Mouse (Mus musculus) urinary bladder, postnatal 14 days (tissue): ENCODE data around the gene Gp9.
A peak's percentile ranks its signal among the peaks of the same experiment; 100 is the strongest.
"Not testable (repeated sequence)": the region's sequence is repeated elsewhere in the genome, so short reads cannot be mapped to it uniquely, and the experiment has no call there.

Experiments
- DNase-seq: peaks from one replicate; pipeline ENCODE4 v3.0.0; 2021; ENCODE audit warnings: low spot score

Gp9 gene

GRCm38 (mm10) chr6:87750184-87750910 lies 27.5 kb upstream of the Gp9 start:
- peak; percentile 2 for DNase-seq

GRCm38 (mm10) chr6:87751574-87751973 lies 26.3 kb upstream of the Gp9 start:
- DNase-seq, result no peak

GRCm38 (mm10) chr6:87755196-87755595 lies 22.7 kb upstream of the Gp9 start:
- DNase-seq, result no peak

- no peak for DNase-seq
Observed at GRCm38 (mm10) chr6:87756896-87757295, 21.0 kb upstream of the Gp9 start.

GRCm38 (mm10) chr6:87759404-87759803 lies 18.5 kb upstream of the Gp9 start:
- DNase-seq, result no peak

GRCm38 (mm10) chr6:87759850-87760249 lies 18.0 kb upstream of the Gp9 start:
- DNase-seq, result no peak

GRCm38 (mm10) chr6:87762161-87762560 lies 15.7 kb upstream of the Gp9 start:
- no peak for DNase-seq

- DNase-seq, result no peak
Observed at GRCm38 (mm10) chr6:87763376-87764280, 14.2 kb upstream of the Gp9 start.

- not testable (repeated sequence) for DNase-seq
Observed at GRCm38 (mm10) chr6:87764296-87764695, 13.6 kb upstream of the Gp9 start.

- no peak for DNase-seq
Observed at GRCm38 (mm10) chr6:87770626-87771025, 7.2 kb upstream of the Gp9 start.

- DNase-seq, result no peak
Observed at GRCm38 (mm10) chr6:87774466-87774865, 3.4 kb upstream of the Gp9 start.

GRCm38 (mm10) chr6:87774909-87775308 lies 3.0 kb upstream of the Gp9 start:
- no peak for DNase-seq

GRCm38 (mm10) chr6:87775588-87776245 lies 2.2 kb upstream of the Gp9 start:
- DNase-seq, result no peak

- DNase-seq, result no peak
Observed at GRCm38 (mm10) chr6:87776663-87777062, 1.2 kb upstream of the Gp9 start.

- DNase-seq, result no peak
Observed at GRCm38 (mm10) chr6:87778294-87779173, 662 bp downstream of the Gp9 start.

- no peak for DNase-seq
Observed at GRCm38 (mm10) chr6:87779174-87780165, 1.6 kb downstream of the Gp9 start.

- DNase-seq, result no peak
Observed at GRCm38 (mm10) chr6:87780546-87781301, 2.9 kb downstream of the Gp9 start.

- DNase-seq, result no peak
Observed at GRCm38 (mm10) chr6:87784033-87784432, 6.2 kb downstream of the Gp9 start.

GRCm38 (mm10) chr6:87786621-87787020 lies 8.7 kb downstream of the Gp9 start:
- no peak for DNase-seq
